Mouse (Mus musculus): ENCODE measurements around the gene Hif3a. TPM values are rescaled to one million over a fixed set of nuclear protein-coding genes. Genes with fewer than 3 reads are reported as not detected.

Gene Hif3a
- total and polyA plus RNA-seq, 3 experiments = 8.0 to 37.9 TPM; not detected in 1

DNA sequence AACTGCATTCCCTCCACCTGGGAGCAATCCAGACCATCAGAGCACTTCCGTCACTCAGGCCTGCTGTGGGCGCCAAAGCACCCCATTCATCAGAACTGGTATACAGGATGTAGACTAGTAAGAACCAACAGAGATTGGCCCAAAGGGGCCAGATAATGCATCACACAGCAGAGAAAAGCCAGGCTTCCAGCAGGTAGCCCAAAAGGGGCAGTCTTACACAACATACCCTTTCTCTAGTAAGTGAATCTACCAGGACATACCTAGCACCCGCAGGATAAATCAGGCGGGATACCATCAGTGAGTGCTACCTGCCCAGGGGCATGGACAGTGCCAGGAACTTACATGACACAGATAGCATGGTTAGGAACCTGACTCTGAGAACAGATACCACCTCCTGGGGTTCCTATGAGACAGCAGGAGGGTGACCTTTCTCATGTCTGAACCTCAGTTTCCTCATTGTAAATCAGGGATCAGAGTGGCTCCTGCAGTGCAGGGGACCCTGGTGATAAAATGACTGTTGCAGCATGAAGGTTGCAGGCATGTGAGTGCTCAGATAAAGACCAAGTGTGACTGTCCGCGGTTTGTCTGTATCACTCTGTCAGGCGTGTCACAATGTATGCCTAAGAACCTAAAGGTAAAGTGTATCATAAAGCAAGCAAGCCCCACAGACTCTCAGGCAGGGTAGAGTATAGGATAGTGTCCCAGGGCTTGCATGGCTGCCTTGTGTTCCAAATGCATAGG lies 42.6 kb downstream of the Hif3a start:
- peaks cover 15 to 21% of the 10 kb centered on the region in 2 experiments for H3K36me3 ChIP-seq (ENCODE audit: control insufficient read depth in 1 of 2, insufficient read depth in 2 of 2, low read length in 2 of 2)
- no peak overlapping the region; the same call in 1 of the 2 replicates for H3K27ac ChIP-seq (ENCODE audit: control insufficient read depth, low read depth, low read length)
- no peak overlapping the region for H3K4me3 ChIP-seq (ENCODE audit: control insufficient read depth in 1 of 2, insufficient read depth in 1 of 2, low read depth in 2 of 2, low read length in 2 of 2)
- peaks cover 31% of the 10 kb centered on the region for H3K79me2 ChIP-seq (ENCODE audit: control insufficient read depth, insufficient read depth, low read length, poor library complexity)
- no peaks in the 10 kb centered on the region for H3K27me3 ChIP-seq (ENCODE audit: control insufficient read depth in 1 of 2, insufficient read depth in 2 of 2, low read length in 2 of 2)
- H3K9ac ChIP-seq (ENCODE audit: control insufficient read depth, low read depth, low read length, poor library complexity, severe bottlenecking) = no peak overlapping the region
- peak; percentile 57 for DNase-seq (ENCODE audit: low read depth, low spot score)
- peaks cover 11 to 16% of the 10 kb centered on the region in 2 experiments for H3K4me1 ChIP-seq (ENCODE audit: control insufficient read depth in 1 of 2, insufficient read depth in 2 of 2, low read length in 2 of 2)
- no peaks in the 10 kb centered on the region for H3K9me3 ChIP-seq (replicated peaks; ENCODE audit: insufficient read depth, low read length)
- no peak for TF ChIP-seq ZNF384 (IDR thresholded peaks at IDR 0.05; ENCODE audit: low read depth, low read length)
- no peak for TF ChIP-seq POLR2AphosphoS2 (IDR thresholded peaks at IDR 0.05; ENCODE audit: low read length)
- TF ChIP-seq CHD1 (IDR thresholded peaks at IDR 0.05; ENCODE audit: low read depth, low read length) = no peak
- TF ChIP-seq TBP (IDR thresholded peaks at IDR 0.05; ENCODE audit: low read depth, low read length) = no peak
- no peak for TF ChIP-seq SMC3 (IDR thresholded peaks at IDR 0.05; ENCODE audit: low read depth, low read length)
- TF ChIP-seq RAD21 (IDR thresholded peaks at IDR 0.05; ENCODE audit: low read depth, low read length) = no peak
- no peak for TF ChIP-seq ZC3H11A (IDR thresholded peaks at IDR 0.05; ENCODE audit: low read depth, low read length)
- TF ChIP-seq NRF1 (IDR thresholded peaks at IDR 0.05; ENCODE audit: insufficient read depth, low read depth, low read length, poor library complexity, severe bottlenecking) = no peak
- 0 out of 2 replicates have a peak, but pooled peaks have one; percentile 27 for TF ChIP-seq MYC (IDR thresholded peaks at IDR 0.05; ENCODE audit: low read depth, low read length)
- TF ChIP-seq ETS1 (IDR thresholded peaks at IDR 0.05; ENCODE audit: low read depth, low read length) = peak; percentile 55; the same call in 1 of the 2 replicates
- TF ChIP-seq JUND (IDR thresholded peaks at IDR 0.05; ENCODE audit: low read depth, low read length) = no peak
- peak; percentile 46; the same call in 1 of the 2 replicates for TF ChIP-seq MXI1 (IDR thresholded peaks at IDR 0.05; ENCODE audit: low read depth, low read length)
- TF ChIP-seq ZKSCAN1 (IDR thresholded peaks at IDR 0.05; ENCODE audit: low read depth, low read length) = no peak
- no peak for TF ChIP-seq ZMIZ1 (IDR thresholded peaks at IDR 0.05; ENCODE audit: low read depth, low read length)
- TF ChIP-seq E2F4 (IDR thresholded peaks at IDR 0.05; ENCODE audit: borderline replicate concordance, low read depth, low read length) = no peak
- no peak for TF ChIP-seq NELFE (IDR thresholded peaks at IDR 0.05; ENCODE audit: low read depth, low read length)
- peak; percentile 65 for TF ChIP-seq TCF12 (IDR thresholded peaks at IDR 0.05; ENCODE audit: low read depth, low read length)
- TF ChIP-seq UBTF (IDR thresholded peaks at IDR 0.05; ENCODE audit: borderline replicate concordance, insufficient read depth, low read depth, low read length) = no peak
- TF ChIP-seq USF2 (IDR thresholded peaks at IDR 0.05; ENCODE audit: borderline replicate concordance in 1 of 2, insufficient read depth in 1 of 2, low read depth in 1 of 2, low read length in 2 of 2) = no peak
- no peak for TF ChIP-seq MEF2A (IDR thresholded peaks at IDR 0.05; ENCODE audit: extremely low read depth, insufficient replicate concordance, low read depth, low read length, poor library complexity, severe bottlenecking)
- TF ChIP-seq GABPA (IDR thresholded peaks at IDR 0.05; ENCODE audit: low read depth, low read length) = no peak
- TF ChIP-seq SIN3A (IDR thresholded peaks at IDR 0.05; ENCODE audit: low read length) = peak; percentile 41; the same call in 1 of the 2 replicates
- TF ChIP-seq MAX (IDR thresholded peaks at IDR 0.05; ENCODE audit: low read length) = no peak
- peak; percentile 54 for TF ChIP-seq TAL1 (IDR thresholded peaks at IDR 0.05; ENCODE audit: low read length)
- TF ChIP-seq ELF1 (IDR thresholded peaks at IDR 0.05; ENCODE audit: low read depth, low read length) = no peak
- TF ChIP-seq MAFK (IDR thresholded peaks at IDR 0.05; ENCODE audit: borderline replicate concordance, low read depth, low read length) = no peak
- no peak for TF ChIP-seq KAT2A (conservative IDR thresholded peaks at IDR 0.05; ENCODE audit: low read depth, low read length)
- peak; percentile 77 for TF ChIP-seq BHLHE40 (IDR thresholded peaks at IDR 0.05; ENCODE audit: borderline replicate concordance, low read depth, low read length)
- TF ChIP-seq MYB (IDR thresholded peaks at IDR 0.05; ENCODE audit: low read depth, low read length) = no peak
- no peak for TF ChIP-seq CHD2 (IDR thresholded peaks at IDR 0.05; ENCODE audit: low read length)
- TF ChIP-seq GATA1 (IDR thresholded peaks at IDR 0.05; ENCODE audit: low read depth, low read length) = peak; percentile 56; the same call in 1 of the 2 replicates
- peak; percentile 60; the same call in 1 of the 2 replicates for TF ChIP-seq RCOR1 (IDR thresholded peaks at IDR 0.05; ENCODE audit: low read depth, low read length)
- no peak for TF ChIP-seq POLR2A (IDR thresholded peaks at IDR 0.05; ENCODE audit: control insufficient read depth in 1 of 2, insufficient read depth in 1 of 2, low read depth in 1 of 2, low read length in 2 of 2, poor library complexity in 1 of 2)
- TF ChIP-seq HCFC1 (IDR thresholded peaks at IDR 0.05; ENCODE audit: low read depth, low read length) = no peak
- peak; percentile 53 to 76; a peak in 3 of 4 replicates for TF ChIP-seq EP300 (IDR thresholded peaks at IDR 0.05; ENCODE audit: low read depth in 1 of 2, low read length in 2 of 2)
- TF ChIP-seq MAZ (IDR thresholded peaks at IDR 0.05; ENCODE audit: low read depth, low read length) = no peak

Data from MEL (cell line).